Mouse (Mus musculus) heart, adult 10 weeks (tissue): ENCODE measurements around the gene Zfp759. TPM values are rescaled to one million over a fixed set of nuclear protein-coding genes. Genes with fewer than 3 reads are reported as not detected.

Experiments used
- polyA plus RNA-seq: library from polyadenylated mRNA; stranded (reverse); fragments of 350-450 nt; fragmentation: Illumina TruSeq; extraction: RNeasy Lipid Tissue Mini Kit (QIAGEN cat#74804); gene quantifications from one replicate; pipeline ENCODE4 v1.2.3, GENCODE M21; 2014; ENCODE audit warnings: low read depth, low replicate concordance

The Zfp759 gene
- 3.1 TPM for polyA plus RNA-seq

DNA sequence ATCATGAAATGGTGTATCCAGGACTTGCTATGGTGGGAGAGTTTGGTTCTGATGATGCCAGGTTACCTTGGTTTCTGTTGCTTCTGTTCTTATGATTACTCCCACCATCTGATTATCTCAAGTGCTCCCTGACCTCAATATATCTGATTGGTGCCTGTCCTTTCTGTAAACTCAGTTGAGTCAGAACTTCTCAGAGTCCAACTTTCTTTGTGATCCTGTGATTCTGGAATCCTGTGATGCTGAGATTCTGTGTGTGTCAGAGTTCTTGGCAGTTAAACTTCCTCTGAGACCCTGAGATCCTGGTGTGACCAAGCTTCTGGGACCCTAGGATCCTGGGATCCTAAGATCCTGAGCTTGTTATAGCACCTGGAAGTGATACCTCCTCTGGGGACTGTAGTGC is at the start of gene Zfp759:
Gene Zfp759 (plus strand): TSS at position 301 of the 400 bp plus-strand sequence.

DNA sequence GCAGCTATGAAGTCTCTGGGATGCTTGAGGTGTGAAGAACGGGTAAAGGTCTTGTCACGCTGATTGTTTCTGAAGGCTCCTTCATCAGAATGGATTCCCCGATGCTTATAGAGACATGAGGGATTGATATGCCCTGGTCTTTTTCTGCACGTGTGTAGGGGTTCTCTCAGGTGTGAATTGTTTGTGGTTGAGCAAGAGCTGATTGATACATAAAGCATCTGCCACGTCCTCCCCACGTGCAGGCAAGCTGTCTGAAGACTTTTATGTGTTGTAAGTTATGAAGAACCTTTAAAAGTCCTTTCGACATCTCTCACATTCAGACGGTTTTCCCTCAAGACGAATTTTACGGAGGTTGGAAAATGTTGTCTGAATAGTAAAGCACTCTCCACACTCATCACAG is 23.6 kb upstream of the Zfp759 start, which contains the start of gene Zfp708:
Gene Zfp708 (minus strand): TSS at position 101 of the 400 bp plus-strand sequence.

DNA sequence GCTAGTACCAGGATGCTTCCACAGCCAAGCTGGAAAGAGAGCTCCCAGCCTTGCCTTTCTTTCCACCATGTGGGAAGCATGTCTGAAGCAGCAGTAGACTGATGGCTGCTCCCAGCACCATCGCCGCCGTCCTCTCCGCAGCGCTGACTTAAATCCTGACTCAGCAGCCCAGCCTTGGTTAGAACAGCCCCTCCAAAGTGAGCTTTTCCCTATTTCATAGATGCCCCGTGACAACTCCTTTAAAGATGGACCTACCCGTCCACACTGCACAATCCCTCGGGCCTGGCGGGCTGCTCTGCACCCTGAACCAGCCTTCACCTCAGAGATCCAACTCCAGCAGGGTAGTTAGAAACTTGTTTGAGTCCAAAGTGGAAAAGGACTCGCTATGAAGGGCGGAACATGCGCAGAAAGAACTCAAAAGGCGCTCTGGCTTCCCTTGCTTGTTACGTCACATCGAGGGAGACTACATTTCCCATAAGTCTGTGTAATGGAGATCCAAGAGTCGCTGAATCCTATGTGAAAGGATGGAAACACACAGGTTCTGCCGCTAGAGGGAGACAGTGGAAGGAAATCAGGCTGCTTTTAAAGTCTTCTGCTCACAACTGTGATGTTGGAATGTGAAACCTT is 13.2 kb upstream of the Zfp759 start, which contains the start of gene Gm28557:
Gene Gm28557 (minus strand): TSS at position 411 of the 627 bp plus-strand sequence.

DNA sequence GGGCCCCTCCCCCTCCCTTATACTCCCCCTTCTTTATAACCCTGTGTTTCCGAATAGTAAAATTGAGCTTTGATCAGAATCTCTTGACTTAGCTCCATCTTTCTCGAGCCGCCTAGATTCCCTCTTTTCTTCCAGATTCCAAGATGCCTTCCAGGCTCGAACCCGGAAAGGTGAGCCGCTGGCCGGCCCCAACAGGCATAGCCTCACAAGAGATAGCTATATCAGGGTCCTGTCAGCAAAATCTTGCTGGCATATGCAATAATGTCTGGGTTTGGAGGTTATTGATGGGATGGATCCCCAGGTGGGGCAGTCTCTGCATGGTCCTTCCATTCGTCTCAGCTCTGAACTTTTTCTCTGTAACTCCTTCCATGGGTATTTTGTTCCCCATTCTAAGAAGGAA is 5.3 kb upstream of the Zfp759 start, which contains the start of gene Rslcan18:
Gene Rslcan18 (minus strand): TSS at position 101 of the 400 bp plus-strand sequence.

DNA sequence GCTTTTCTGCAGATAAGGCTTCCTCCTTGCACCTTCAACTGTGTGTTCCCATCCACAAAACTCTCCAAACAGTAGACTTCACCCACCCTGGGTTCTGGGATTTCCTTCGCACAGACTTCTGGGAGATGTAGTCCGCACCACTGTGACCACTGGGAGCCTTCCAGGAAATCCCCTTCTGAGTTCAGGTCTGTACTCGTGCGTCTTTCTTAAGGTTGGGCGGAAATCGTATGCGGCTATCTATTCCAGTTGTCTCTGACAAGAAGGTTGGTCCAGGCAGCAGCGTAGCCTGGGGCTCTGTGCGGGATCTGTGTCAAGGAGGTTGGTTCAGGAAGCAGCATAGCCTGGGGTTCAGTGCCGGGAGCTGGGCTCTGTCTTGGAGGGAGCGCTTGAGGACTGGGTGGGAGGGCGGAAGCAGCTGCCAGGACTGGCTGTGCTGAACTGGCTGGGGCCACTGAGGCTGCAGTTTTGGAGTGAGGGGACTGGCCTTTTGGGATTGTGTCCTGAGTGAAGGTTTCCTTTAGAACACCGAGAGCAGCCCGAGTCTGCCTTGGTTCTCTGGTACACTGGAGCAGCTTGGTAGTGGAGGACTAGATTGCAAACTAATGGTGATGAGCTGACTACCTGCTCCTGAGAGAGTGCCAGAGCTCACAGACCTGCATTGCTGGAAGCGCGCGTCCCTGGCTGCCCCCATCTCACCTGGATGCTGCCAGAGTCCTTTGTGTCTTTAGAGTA is 51.7 kb downstream of the Zfp759 start, which contains the start of gene Rsl1:
Gene Rsl1 (plus strand): TSS at position 192 of the 732 bp plus-strand sequence.

Other genes starting within 250 kb of the Zfp759 start
- gene Gm10767, start 216.7 kb upstream of the Zfp759 start, polyA plus RNA-seq = 1.4 TPM
- 1.6 TPM for gene Zfp712, start 60.5 kb upstream of the Zfp759 start, polyA plus RNA-seq
- gene Zfp708, start 23.7 kb upstream of the Zfp759 start, polyA plus RNA-seq = 2.9 TPM
- gene Gm28557, start 13.1 kb upstream of the Zfp759 start, polyA plus RNA-seq = 1.9 TPM
- 1.0 TPM for gene Rslcan18, start 5.4 kb upstream of the Zfp759 start, polyA plus RNA-seq
- gene Rsl1, start 51.5 kb downstream of the Zfp759 start, polyA plus RNA-seq = 4.3 TPM
- 0.63 TPM for gene Zfp455, start 72.8 kb downstream of the Zfp759 start, polyA plus RNA-seq
- gene Zfp458, start 156.8 kb downstream of the Zfp759 start, polyA plus RNA-seq = 0.99 TPM
- gene Zfp457, start 184.8 kb downstream of the Zfp759 start, polyA plus RNA-seq = 2.1 TPM
- gene Zfp595, start 210.9 kb downstream of the Zfp759 start, polyA plus RNA-seq = 2.4 TPM
- 2.9 TPM for gene Gm28044, start 238.9 kb downstream of the Zfp759 start, polyA plus RNA-seq
- 1.2 TPM for gene Zfp953, start 238.9 kb downstream of the Zfp759 start, polyA plus RNA-seq